Mouse (Mus musculus) heart, adult 11 months (tissue): ENCODE results near the gene Dnal1.

Source experiments
- DNase-seq: peaks from one replicate; pipeline ENCODE4 v3.0.0; 2022

Dnal1 gene

GRCm38 (mm10) chr12:84128576-84128975, 14.4 kb downstream of the Dnal1 start:
- peak; percentile 48 for DNase-seq

- peak; percentile 87 for DNase-seq
Observed at GRCm38 (mm10) chr12:84129931-84130330, 15.8 kb downstream of the Dnal1 start.

- peak; percentile 83 for DNase-seq
Observed at GRCm38 (mm10) chr12:84132265-84132664, 18.1 kb downstream of the Dnal1 start.

DNA sequence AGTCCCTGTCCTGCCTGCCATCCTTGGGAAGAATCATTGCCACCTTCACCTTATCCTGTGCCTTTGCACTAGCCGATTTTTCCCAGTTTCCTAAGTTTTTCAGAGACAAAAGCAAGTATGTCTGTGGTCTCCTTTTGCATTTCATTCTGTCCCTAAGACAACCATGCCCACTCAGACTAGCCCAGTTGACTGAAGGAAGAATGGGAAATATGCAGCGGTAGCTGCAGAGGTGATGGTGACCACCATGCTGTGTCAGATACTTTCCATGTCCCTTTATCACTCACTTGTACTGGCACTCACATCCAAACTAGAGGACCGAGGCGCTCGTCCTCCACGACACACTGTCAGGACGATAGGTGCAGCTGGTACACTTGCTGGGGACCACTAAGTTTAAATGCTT, 23.0 kb downstream of the Dnal1 start:
- DNase-seq, result peak; percentile 61

DNA sequence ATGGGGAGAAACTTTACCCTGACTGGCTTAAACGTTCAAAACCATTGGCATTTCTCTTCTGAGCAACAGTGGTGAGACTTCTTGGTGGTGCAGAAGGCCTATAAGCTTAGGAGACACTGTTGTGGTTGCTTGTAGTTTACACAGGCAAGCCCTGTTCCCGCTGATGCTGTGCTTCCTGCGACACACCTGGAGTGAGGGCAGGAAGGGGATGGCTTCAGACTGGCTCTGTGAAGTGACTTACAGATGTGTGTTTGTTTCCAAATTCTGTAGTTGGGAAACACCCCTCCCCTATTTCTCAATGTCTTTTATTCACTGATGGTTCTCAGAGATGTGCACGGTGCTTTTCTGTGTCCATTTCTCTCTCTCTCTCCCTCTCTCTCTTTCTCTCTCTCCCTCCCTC, 26.0 kb downstream of the Dnal1 start:
- peak; percentile 62 for DNase-seq

- peak; percentile 66 for DNase-seq
Observed at GRCm38 (mm10) chr12:84141271-84141670, 27.1 kb downstream of the Dnal1 start.

DNA sequence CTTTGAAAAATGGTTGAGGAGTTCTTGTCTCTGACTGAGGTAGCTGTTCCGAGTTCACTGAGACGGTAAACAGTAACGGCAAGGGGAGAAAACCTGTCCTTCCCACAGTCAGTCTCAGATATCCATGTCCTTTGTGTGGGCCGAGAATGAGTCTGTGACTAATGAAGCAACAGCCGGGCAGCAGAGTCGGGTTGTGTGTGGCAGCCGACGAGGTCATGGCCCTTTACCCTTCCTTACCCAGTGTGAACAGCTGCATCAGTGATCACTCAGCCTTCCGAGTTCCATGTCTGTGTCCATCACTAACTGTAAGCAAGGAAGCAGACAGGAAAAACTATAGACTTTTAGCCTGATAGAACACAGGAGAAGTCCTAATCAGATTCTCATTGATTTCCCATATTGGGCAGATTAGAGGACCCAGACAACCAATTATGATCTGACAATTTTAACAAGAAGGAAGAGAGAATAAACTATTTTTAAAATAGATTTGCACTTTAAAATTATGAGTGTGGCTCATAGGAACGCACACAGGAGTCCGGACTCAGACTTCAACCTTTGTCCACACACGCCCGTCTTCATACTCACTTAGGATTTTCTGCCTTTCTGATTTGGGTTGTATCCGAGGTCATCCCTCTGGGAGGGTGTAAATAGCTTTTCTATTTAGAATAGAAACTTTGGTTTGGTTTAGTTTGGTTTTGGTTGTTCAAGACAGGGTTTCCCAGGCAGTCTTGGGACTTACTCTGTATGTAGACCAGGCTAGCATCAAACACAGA, 28.3 kb downstream of the Dnal1 start:
- peak; percentile 64 for DNase-seq

DNA sequence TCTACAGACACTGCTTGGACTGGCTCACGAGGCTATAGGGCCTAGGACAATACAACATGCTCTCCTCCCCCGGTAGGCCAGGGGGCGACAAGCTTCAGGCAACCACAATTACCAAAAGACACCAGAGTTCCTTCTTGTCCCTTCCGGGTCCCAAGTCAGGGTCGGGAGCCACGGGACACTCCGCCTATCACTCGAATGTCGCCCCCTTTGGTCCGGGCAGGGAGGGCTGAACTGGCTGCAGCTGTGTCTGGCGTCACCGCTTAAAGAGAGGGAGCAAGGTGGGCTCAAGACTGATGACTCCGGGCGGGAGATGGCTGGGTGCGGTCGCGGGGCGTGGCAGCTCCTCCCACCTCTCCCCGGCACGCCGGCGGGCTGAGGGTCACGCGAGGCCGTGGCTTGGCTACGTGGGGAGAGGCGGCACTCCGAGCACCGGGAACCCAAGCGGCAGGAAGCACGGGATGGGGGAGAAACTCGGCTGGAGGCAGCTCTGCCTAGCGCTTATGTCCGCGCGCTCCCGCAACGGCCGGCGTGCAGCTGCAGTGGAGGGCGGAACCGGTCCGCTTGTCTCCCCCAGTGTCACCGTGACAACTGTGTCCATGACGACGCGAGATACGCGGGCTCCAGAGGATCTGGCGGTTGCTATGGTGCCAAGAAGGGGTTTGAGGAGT, 33.9 kb downstream of the Dnal1 start, which contains the start of gene Pnma1:
Pnma1 (minus strand) TSS at position 536 of the 668 bp plus-strand sequence.
- DNase-seq, result peak; percentile 98

DNA sequence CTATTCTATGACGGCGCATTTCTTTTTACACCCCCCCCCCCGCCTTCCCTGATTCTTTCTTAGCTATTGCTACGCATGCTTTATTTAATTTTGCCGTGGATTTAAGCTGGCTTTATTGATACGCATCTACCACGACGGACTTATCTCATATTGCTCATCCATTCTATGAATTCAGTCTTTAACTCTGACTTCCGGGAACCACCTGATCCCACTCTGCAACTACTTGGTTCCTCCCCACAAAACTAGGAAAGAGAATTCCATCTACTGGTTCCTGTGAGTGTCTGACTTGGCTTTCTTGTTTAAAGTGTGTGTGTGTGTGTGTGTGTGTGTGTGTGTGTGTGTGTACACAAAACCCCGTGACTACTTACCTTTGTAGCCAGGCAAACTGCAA, 34.5 kb downstream of the Dnal1 start:
- DNase-seq, result no peak

DNA sequence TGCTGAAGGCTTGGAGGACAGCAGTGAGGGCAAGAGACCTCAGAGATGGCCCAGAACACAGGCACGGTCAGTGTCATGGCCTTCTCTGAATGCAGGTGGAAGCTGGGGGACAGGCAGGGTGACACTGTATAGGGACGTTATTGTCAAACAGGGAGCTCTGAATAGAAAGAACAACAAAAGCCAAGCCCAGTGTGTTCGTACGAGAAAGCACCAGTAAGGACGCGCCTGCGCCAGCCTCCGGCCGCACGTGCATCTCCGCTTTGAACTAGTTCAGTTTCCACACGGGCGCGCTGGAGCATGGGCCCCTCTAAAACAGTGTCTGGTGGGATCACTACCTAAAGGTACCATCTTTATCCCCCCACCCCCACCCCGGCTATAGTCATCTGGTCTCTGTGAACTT, 35.8 kb downstream of the Dnal1 start:
- peak; percentile 90 for DNase-seq

GRCm38 (mm10) chr12:84150976-84151375, 36.8 kb downstream of the Dnal1 start:
- DNase-seq, result peak; percentile 94

GRCm38 (mm10) chr12:84151911-84152310, 37.7 kb downstream of the Dnal1 start:
- peak; percentile 82 for DNase-seq

GRCm38 (mm10) chr12:84152352-84153190, 38.4 kb downstream of the Dnal1 start:
- DNase-seq, result peak; percentile 90

DNA sequence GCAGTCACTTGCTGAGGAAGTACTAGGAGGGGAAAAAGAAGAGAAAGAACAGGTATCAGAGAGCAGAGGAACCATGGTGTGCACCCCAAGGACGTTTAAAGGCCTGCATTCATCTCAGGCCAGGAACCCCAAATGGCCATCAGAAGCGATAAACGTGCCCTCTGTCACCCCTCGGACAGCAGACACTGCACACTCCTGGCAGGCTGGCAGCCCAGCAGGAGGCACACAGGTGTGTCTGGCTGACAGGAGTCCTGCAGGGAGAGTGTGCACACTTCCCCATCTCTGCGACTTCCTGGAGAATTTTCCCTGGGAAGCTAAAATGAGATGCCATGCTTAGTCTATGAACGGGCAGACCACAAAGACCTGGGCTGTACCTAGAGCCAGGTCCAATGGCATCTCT, 39.2 kb downstream of the Dnal1 start:
- peak; percentile 87 for DNase-seq

- DNase-seq, result peak; percentile 97
Observed at GRCm38 (mm10) chr12:84154786-84155522, 40.8 kb downstream of the Dnal1 start.

DNA sequence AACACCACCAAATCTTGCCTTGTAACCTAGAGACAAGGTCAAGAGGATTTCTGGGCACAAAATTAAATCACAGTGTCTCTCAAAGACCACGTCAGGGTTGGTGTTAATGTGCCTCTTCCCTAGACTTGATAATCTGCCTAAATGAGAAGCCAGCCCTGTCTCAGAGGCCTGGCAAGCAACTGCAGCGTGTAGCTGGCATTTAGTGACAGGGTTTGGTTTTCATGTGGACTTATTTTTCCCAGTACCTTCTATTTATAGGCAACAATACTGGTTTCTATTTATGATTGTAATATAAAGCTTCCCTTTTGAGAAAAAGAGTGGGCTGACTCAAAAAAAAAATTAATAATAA, 41.3 kb downstream of the Dnal1 start:
- peak; percentile 91 for DNase-seq

DNA sequence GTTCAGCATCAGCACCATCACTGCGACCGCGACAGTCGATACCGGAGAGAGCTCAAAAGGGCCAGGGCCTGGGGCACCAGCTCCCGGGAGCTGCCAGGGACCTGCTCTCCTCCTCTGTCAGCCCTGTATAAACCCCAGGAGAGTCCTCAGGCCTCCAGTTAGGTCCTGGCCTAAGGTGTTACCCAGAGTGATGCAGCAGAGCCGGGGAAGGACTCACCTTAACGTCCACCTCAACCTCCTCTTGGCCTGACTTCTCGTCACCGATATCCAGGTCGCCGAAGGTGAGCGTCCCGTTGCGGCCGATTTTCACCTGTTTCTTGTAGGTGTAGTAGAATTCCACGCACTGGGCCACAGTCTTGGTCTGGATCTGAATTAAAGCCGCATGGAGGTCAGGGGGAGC, 42.0 kb downstream of the Dnal1 start:
- peak; percentile 75 for DNase-seq

DNA sequence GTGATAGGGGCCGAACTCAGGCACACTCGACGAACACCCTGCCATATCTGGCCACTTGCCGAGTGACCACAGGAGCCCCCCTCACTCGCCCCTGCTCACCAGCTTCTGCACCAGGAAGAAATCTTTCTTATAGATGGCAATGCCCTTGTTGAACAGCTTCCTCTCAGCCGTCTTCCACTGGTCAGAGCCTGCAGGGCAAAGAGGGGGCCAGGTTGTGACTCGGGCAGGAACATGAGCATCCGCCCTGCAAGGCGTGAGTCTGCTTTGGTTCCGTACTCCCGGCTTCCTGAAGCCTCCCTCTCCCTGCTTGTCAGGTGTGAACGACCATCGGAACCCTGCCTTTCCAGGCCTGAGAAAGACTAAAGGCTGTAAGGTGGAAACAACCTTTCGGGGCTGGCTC, 44.0 kb downstream of the Dnal1 start:
- DNase-seq, result peak; percentile 86

DNA sequence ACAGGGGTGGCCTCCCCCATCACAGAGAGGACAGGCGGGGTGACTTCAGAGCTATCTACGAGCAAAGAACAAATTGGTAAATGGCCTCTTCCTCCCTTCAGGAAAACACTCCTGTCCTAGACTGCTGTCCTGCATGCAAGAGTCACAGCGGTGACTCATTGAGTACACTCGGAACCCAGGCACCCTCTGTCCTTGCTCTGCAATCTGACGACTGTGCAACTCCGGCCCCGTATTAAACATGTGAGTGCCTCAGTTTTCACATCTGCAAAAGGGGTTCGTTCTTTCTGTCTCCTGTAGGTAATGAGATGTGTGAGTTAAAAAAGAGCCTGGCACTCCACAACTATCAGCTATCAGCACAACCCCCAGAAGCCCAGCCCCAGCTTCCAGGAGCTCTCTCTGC, 46.3 kb downstream of the Dnal1 start:
- peak; percentile 83 for DNase-seq

DNA sequence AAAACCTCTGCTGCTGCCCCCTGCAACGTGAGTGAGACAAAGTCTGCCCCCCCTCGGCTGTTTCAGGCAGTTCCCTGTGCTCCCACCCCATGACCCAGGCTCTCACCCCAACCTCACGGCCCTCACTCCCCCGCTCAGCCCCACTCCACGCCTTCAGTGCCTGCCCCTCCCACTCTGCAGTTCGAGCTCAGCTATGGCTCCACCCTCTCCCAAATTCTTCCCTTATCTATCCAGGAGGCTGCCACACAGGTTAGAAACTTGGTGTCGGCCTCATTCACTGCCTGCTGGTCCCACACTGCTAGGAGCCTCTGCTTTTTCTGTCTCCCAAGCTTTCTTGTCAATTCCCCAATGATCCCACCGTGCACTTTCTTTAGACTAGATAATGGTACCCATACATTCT, 47.0 kb downstream of the Dnal1 start:
- peak; percentile 91 for DNase-seq

GRCm38 (mm10) chr12:84161616-84162433, 47.7 kb downstream of the Dnal1 start:
- DNase-seq, result peak; percentile 90

DNA sequence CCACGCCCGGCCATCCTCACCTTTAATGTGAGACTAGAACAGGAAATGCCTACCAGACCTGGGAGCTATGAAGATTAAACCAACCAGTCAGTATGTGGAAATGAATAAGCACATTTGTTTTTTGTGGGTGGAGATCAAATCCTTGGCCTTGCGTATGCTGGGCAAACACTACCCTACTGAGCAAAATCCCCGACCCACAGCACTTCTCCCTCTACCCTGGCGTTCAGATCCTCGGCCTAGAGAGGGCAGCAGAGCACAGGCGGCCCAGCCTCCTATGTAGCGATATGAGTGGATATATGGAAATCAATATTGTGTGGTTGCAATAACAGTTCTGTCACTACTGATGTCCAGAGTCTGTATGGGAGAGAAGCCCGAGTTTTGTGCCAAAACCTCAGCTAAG, 49.0 kb downstream of the Dnal1 start:
- DNase-seq, result peak; percentile 90
